Mouse (Mus musculus): ENCODE results near the gene H2al1b. TPM values are rescaled to one million over a fixed set of nuclear protein-coding genes. Genes with fewer than 3 reads are reported as not detected.
"Not testable (repeated sequence)": the region's sequence is repeated elsewhere in the genome, so short reads cannot be mapped to it uniquely, and the experiment has no call there.

The H2al1b gene
- polyA plus RNA-seq, 1 experiment = not detected

DNA sequence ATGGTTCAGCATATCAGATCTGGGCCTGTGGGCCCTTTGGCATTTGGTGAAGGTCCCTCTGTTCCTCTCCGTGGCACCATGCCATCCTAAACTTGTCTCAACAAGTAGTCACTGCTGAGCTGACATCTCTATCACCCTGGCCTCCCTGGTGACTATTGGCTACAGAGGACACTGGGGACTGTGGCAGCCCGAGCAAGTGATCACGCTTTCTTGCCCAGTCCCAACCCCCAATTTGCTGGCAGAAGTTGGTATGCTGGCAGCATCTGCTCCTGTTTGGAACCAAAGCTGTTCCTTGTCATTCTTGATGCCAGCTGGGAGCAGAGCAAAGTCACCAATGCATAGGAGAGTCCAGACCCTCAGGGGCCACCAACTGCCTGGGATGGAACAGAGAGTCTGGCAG is 33.2 kb upstream of the H2al1b start:
- H3K36me3 ChIP-seq (ENCODE audit: control insufficient read depth, insufficient read depth) = no peaks in the 10 kb centered on the region
- H3K79me2 ChIP-seq (ENCODE audit: control insufficient read depth, insufficient read depth) = no peaks in the 10 kb centered on the region
- H3K27me3 ChIP-seq (ENCODE audit: control insufficient read depth, insufficient read depth, insufficient read length) = no peaks in the 10 kb centered on the region
- H3ac ChIP-seq (ENCODE audit: control insufficient read depth, insufficient read length, low read depth) = no peak overlapping the region
- H3K79me3 ChIP-seq (ENCODE audit: low read depth) = no peaks in the 10 kb centered on the region
- no peak for TF ChIP-seq CTCF (IDR thresholded peaks at IDR 0.05; ENCODE audit: control insufficient read depth, insufficient read depth, insufficient read length)
- no peak overlapping the region for H3K4me3 ChIP-seq (ENCODE audit: insufficient read depth, poor library complexity, severe bottlenecking)

DNA sequence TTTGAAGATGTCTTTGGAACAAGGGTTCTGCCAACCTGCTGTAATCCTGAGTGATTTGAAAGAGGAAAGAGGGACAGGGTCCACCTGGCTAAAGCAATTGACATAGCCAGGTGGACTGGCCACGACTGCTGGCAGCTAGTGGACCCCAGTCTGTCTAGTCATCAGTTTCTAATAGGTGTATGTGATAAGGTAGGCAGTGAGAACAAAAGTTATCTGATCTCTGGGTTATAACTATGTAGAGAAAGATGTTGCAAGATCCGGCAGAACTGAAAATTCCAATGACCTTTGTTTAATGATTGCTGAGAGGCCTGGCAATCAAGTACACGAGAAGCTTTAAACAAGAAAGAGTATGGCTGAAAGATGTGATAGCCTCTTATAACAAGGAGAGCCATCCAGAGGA is 29.0 kb upstream of the H2al1b start:
- no peaks in the 10 kb centered on the region for H3K27me3 ChIP-seq (ENCODE audit: control insufficient read depth, insufficient read depth, insufficient read length)
- no peak overlapping the region for H3K4me3 ChIP-seq (ENCODE audit: insufficient read depth, poor library complexity, severe bottlenecking)
- TF ChIP-seq FOSL1 (IDR thresholded peaks at IDR 0.05; ENCODE audit: insufficient read depth, low read length, poor library complexity, severe bottlenecking) = no peak
- TF ChIP-seq USF1 (IDR thresholded peaks at IDR 0.05; ENCODE audit: low read depth) = no peak
- no peak for TF ChIP-seq MAX (IDR thresholded peaks at IDR 0.05)
- TF ChIP-seq CTCF (IDR thresholded peaks at IDR 0.05; ENCODE audit: control insufficient read depth, insufficient read depth, insufficient read length) = no peak
- TF ChIP-seq MYOG (IDR thresholded peaks at IDR 0.05; ENCODE audit: control insufficient read depth, extremely low read depth, insufficient read length) = no peak
- TF ChIP-seq MYOD1 (IDR thresholded peaks at IDR 0.05; ENCODE audit: control insufficient read depth, insufficient read length, low read depth) = no peak
- TF ChIP-seq CEBPB (IDR thresholded peaks at IDR 0.05; ENCODE audit: low read depth) = no peak

DNA sequence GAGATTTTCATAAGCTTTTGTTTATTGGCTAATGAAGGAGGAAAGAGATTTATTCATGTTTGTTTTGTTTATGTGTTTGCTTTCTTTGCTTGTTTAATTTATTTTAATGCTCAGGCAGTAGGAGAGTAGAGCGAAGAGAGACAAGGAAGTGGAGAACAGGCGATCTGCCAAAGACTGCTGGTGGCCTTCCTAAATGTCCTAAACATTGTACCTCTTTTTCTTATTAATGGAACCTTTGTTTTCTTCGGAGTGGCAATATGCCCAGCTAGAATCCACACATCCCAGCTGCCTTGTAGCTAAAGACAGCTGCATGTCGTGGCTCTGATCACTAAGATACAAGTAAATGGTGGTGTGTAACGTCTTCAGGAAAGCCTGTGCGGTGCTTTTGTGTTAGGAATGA is 25.1 kb upstream of the H2al1b start:
- TF ChIP-seq CTCF (IDR thresholded peaks at IDR 0.05; ENCODE audit: control insufficient read depth, insufficient read depth, insufficient read length) (no peak), CEBPB (IDR thresholded peaks at IDR 0.05; ENCODE audit: low read depth) (no peak), USF1 (IDR thresholded peaks at IDR 0.05; ENCODE audit: low read depth) (no peak), MYOD1 (IDR thresholded peaks at IDR 0.05; ENCODE audit: control insufficient read depth, insufficient read length, low read depth) (no peak), MAX (IDR thresholded peaks at IDR 0.05) (no peak), MYOG (IDR thresholded peaks at IDR 0.05; ENCODE audit: control insufficient read depth, extremely low read depth, insufficient read length) (no peak), FOSL1 (IDR thresholded peaks at IDR 0.05; ENCODE audit: insufficient read depth, low read length, poor library complexity, severe bottlenecking) (no peak)
- Histone ChIP-seq H3K4me3 (ENCODE audit: insufficient read depth, poor library complexity, severe bottlenecking) (no peak overlapping the region), H3K79me2 (ENCODE audit: control insufficient read depth, insufficient read depth) (no peaks in the 10 kb centered on the region), H3K79me3 (ENCODE audit: low read depth) (no peaks in the 10 kb centered on the region), H3K36me3 (ENCODE audit: control insufficient read depth, insufficient read depth) (no peaks in the 10 kb centered on the region), H3ac (ENCODE audit: control insufficient read depth, insufficient read length, low read depth) (no peak overlapping the region), H3K27me3 (ENCODE audit: control insufficient read depth, insufficient read depth, insufficient read length) (no peaks in the 10 kb centered on the region)

More for the DNA sequence above, 29.0 kb upstream of the H2al1b start:
- Histone ChIP-seq H3K79me2 (ENCODE audit: control insufficient read depth, insufficient read depth) (no peaks in the 10 kb centered on the region), H3K36me3 (ENCODE audit: control insufficient read depth, insufficient read depth) (no peaks in the 10 kb centered on the region), H3K79me3 (ENCODE audit: low read depth) (no peaks in the 10 kb centered on the region), H3ac (ENCODE audit: control insufficient read depth, insufficient read length, low read depth) (no peak overlapping the region)

GRCm38 (mm10) chrX:11280741-11281140 is 21.5 kb upstream of the H2al1b start:
- H3K36me3 ChIP-seq (ENCODE audit: control insufficient read depth, insufficient read depth) = no peaks in the 10 kb centered on the region
- no peak for TF ChIP-seq MAX (IDR thresholded peaks at IDR 0.05)
- TF ChIP-seq MYOG (IDR thresholded peaks at IDR 0.05; ENCODE audit: control insufficient read depth, extremely low read depth, insufficient read length) = no peak
- no peak for TF ChIP-seq CEBPB (IDR thresholded peaks at IDR 0.05; ENCODE audit: low read depth)
- no peak for TF ChIP-seq FOSL1 (IDR thresholded peaks at IDR 0.05; ENCODE audit: insufficient read depth, low read length, poor library complexity, severe bottlenecking)
- no peak for TF ChIP-seq USF1 (IDR thresholded peaks at IDR 0.05; ENCODE audit: low read depth)
- no peak for TF ChIP-seq CTCF (IDR thresholded peaks at IDR 0.05; ENCODE audit: control insufficient read depth, insufficient read depth, insufficient read length)
- TF ChIP-seq MYOD1 (IDR thresholded peaks at IDR 0.05; ENCODE audit: control insufficient read depth, insufficient read length, low read depth) = no peak

DNA sequence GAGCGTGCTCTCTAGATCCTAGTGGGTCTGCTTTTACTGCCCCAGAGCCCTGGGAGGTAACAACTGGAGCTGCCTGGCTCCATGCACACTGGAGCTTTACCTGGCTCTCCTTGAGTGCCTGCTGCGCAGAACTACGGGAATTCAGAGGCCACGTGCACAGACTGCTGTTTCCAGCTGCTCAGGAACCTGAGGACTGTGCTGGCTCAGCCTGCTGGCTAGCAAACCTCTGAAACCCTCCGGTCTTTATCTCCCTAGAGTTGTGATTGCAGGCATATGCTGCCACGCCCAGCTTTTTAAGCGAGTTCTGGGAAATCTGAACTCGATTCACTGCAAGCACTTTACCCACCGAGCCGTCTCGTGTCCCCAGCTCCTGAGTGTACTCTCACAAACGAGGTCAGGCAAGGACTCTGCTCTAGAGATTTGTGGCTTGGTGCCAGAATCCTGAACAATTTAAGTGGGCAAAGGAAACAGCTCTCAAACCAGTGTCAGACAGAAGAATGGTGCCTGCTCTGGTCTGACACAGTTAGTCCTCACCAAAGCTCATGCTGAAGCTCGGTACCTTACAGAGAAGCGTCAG is 13.8 kb upstream of the H2al1b start:
- H3K27me3 ChIP-seq (ENCODE audit: control insufficient read depth, insufficient read depth, insufficient read length) = no peaks in the 10 kb centered on the region
- no peaks in the 10 kb centered on the region for H3K36me3 ChIP-seq (ENCODE audit: control insufficient read depth, insufficient read depth)
- no peak overlapping the region for H3K4me3 ChIP-seq (ENCODE audit: insufficient read depth, poor library complexity, severe bottlenecking)
- TF ChIP-seq FOSL1 (IDR thresholded peaks at IDR 0.05; ENCODE audit: insufficient read depth, low read length, poor library complexity, severe bottlenecking) = no peak
- TF ChIP-seq MYOD1 (IDR thresholded peaks at IDR 0.05; ENCODE audit: control insufficient read depth, insufficient read length, low read depth) = no peak
- TF ChIP-seq MYOG (IDR thresholded peaks at IDR 0.05; ENCODE audit: control insufficient read depth, extremely low read depth, insufficient read length) = no peak
- H3K79me2 ChIP-seq (ENCODE audit: control insufficient read depth, insufficient read depth) = no peaks in the 10 kb centered on the region
- H3ac ChIP-seq (ENCODE audit: control insufficient read depth, insufficient read length, low read depth) = no peak overlapping the region
- no peaks in the 10 kb centered on the region for H3K79me3 ChIP-seq (ENCODE audit: low read depth)

More at GRCm38 (mm10) chrX:11280741-11281140, 21.5 kb upstream of the H2al1b start:
- no peaks in the 10 kb centered on the region for H3K79me2 ChIP-seq (ENCODE audit: control insufficient read depth, insufficient read depth)
- H3K27me3 ChIP-seq (ENCODE audit: control insufficient read depth, insufficient read depth, insufficient read length) = no peaks in the 10 kb centered on the region
- no peaks in the 10 kb centered on the region for H3K79me3 ChIP-seq (ENCODE audit: low read depth)
- no peak overlapping the region for H3K4me3 ChIP-seq (ENCODE audit: insufficient read depth, poor library complexity, severe bottlenecking)
- H3ac ChIP-seq (ENCODE audit: control insufficient read depth, insufficient read length, low read depth) = no peak overlapping the region

DNA sequence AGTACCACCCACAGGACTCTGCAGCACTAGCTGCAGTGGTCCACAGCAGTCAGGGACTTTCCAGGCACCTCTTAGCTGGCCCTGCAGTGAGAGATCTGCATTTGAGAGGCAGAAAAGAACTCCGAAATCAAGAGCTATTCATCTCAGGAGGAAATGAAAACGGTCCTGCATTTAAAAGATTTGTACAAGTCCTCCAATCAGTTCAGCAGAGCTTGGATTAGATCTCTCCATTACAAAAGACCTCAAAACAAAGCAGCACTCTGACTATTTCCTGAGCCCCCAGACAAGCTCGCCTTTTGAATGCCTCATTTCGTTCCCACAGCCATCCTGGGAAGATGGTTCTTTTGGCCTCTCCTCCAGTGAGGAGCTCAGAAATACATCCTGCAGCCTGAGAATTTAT is 13.0 kb upstream of the H2al1b start:
- no peak for TF ChIP-seq MAX (IDR thresholded peaks at IDR 0.05)
- no peak for TF ChIP-seq MYOD1 (IDR thresholded peaks at IDR 0.05; ENCODE audit: control insufficient read depth, insufficient read length, low read depth)
- no peak for TF ChIP-seq CEBPB (IDR thresholded peaks at IDR 0.05; ENCODE audit: low read depth)
- no peak for TF ChIP-seq USF1 (IDR thresholded peaks at IDR 0.05; ENCODE audit: low read depth)
- no peaks in the 10 kb centered on the region for H3K79me2 ChIP-seq (ENCODE audit: control insufficient read depth, insufficient read depth)
- H3K79me3 ChIP-seq (ENCODE audit: low read depth) = no peaks in the 10 kb centered on the region
- H3K4me3 ChIP-seq (ENCODE audit: insufficient read depth, poor library complexity, severe bottlenecking) = no peak overlapping the region
- no peaks in the 10 kb centered on the region for H3K27me3 ChIP-seq (ENCODE audit: control insufficient read depth, insufficient read depth, insufficient read length)
- no peak overlapping the region for H3ac ChIP-seq (ENCODE audit: control insufficient read depth, insufficient read length, low read depth)
- no peaks in the 10 kb centered on the region for H3K36me3 ChIP-seq (ENCODE audit: control insufficient read depth, insufficient read depth)

GRCm38 (mm10) chrX:11298957-11299356 is 3.3 kb upstream of the H2al1b start, which contains the start of gene H2al1a:
Gene H2al1a, plus strand, starts transcription at chrX:11299257.
- H3K79me2 ChIP-seq (ENCODE audit: control insufficient read depth, insufficient read depth); H3K4me3 ChIP-seq (ENCODE audit: insufficient read depth, poor library complexity, severe bottlenecking); H3K27me3 ChIP-seq (ENCODE audit: control insufficient read depth, insufficient read depth, insufficient read length); H3K79me3 ChIP-seq (ENCODE audit: low read depth); H3K36me3 ChIP-seq (ENCODE audit: control insufficient read depth, insufficient read depth); H3ac ChIP-seq (ENCODE audit: control insufficient read depth, insufficient read length, low read depth): not testable (repeated sequence)

- not testable (repeated sequence) for H3K27me3 ChIP-seq (ENCODE audit: control insufficient read depth, insufficient read depth, insufficient read length); H3ac ChIP-seq (ENCODE audit: control insufficient read depth, insufficient read length, low read depth); H3K79me2 ChIP-seq (ENCODE audit: control insufficient read depth, insufficient read depth); H3K4me3 ChIP-seq (ENCODE audit: insufficient read depth, poor library complexity, severe bottlenecking); H3K36me3 ChIP-seq (ENCODE audit: control insufficient read depth, insufficient read depth); H3K79me3 ChIP-seq (ENCODE audit: low read depth)
Observed at GRCm38 (mm10) chrX:11305355-11305754, 3.1 kb downstream of the H2al1b start, which contains the start of gene H2al1c. Gene H2al1c, plus strand, starts transcription at chrX:11305655.

DNA sequence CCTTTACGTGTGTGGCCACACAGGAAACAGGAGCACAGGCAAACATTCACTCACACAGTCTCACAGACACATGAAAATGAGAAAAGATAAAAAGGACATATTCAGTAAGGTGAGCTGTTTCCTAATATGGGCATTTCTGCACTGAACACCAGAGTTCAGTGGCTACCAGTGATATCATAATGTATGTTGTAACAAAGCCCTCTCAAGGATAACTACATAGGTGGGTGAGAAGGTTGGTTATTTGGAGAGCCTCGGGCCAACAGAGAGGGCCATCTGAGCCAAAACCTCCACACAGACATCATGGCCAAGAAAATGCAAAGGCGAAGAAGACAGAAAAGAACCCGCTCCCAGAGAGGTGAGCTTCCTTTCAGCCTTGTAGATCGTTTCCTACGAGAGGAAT is 6.3 kb downstream of the H2al1b start, which contains the start of gene H2al1d:
Gene H2al1d (plus strand): TSS at position 301 of the 400 bp plus-strand sequence.
- H3ac ChIP-seq (ENCODE audit: control insufficient read depth, insufficient read length, low read depth); H3K27me3 ChIP-seq (ENCODE audit: control insufficient read depth, insufficient read depth, insufficient read length); H3K79me2 ChIP-seq (ENCODE audit: control insufficient read depth, insufficient read depth); H3K4me3 ChIP-seq (ENCODE audit: insufficient read depth, poor library complexity, severe bottlenecking); H3K79me3 ChIP-seq (ENCODE audit: low read depth); H3K36me3 ChIP-seq (ENCODE audit: control insufficient read depth, insufficient read depth): not testable (repeated sequence)

All from C2C12 (cell line).